Mouse (Mus musculus) left cerebral cortex, adult 8-10 months (tissue): ENCODE data around the gene Paqr6. TPM values are rescaled to one million over a fixed set of nuclear protein-coding genes. Genes with fewer than 3 reads are reported as not detected.
A peak's percentile ranks its signal among the peaks of the same experiment; 100 is the strongest.

Experiments
- DNase-seq, 2 experiments: peaks; one replicate each; pipeline ENCODE4 v3.0.0; 2022; ENCODE audit warnings: low spot score in 2 of 2
- total RNA-seq, 4 experiments: library from RNA; stranded (reverse); gene quantifications; 2 replicates each; pipeline ENCODE4 v1.2.4; 2022

Gene Paqr6
- 10 to 100 TPM; 14.4 to 16.7 (median 14.8) TPM for total RNA-seq

- peak in 1 of 2 experiments; percentile 48 for DNase-seq
Observed at GRCm38 (mm10) chr3:88364337-88364736, at the start of gene Paqr6. Gene Paqr6 (plus strand): TSS chr3:88364584.

GRCm38 (mm10) chr3:88324951-88325405 is 39.4 kb upstream of the Paqr6 start, which contains the start of gene Glmp:
Gene Glmp (plus strand): TSS chr3:88325023.
- DNase-seq, result peak; percentile 20 to 40

- no peak for DNase-seq
Observed at GRCm38 (mm10) chr3:88328956-88329355, 35.4 kb upstream of the Paqr6 start.

- no peak for DNase-seq
Observed at GRCm38 (mm10) chr3:88331282-88331681, 33.1 kb upstream of the Paqr6 start.

- no peak for DNase-seq
Observed at GRCm38 (mm10) chr3:88334029-88334658, 30.2 kb upstream of the Paqr6 start.

GRCm38 (mm10) chr3:88334902-88335435 is 29.4 kb upstream of the Paqr6 start:
- no peak for DNase-seq

- no peak for DNase-seq
Observed at GRCm38 (mm10) chr3:88335436-88336053, 28.8 kb upstream of the Paqr6 start.

- DNase-seq, result peak; percentile 93 to 94
Observed at GRCm38 (mm10) chr3:88336058-88337013, 28.0 kb upstream of the Paqr6 start, which contains the start of the genes Tmem79 and Smg5. Gene Tmem79 (minus strand): TSS chr3:88336148. Gene Smg5 (plus strand): TSS chr3:88336260.

GRCm38 (mm10) chr3:88337367-88338020 is 26.9 kb upstream of the Paqr6 start:
- peak in 1 of 2 experiments; percentile 30 for DNase-seq

- no peak for DNase-seq
Observed at GRCm38 (mm10) chr3:88338316-88338715, 26.1 kb upstream of the Paqr6 start.

GRCm38 (mm10) chr3:88339006-88339405 is 25.4 kb upstream of the Paqr6 start:
- DNase-seq, result no peak

GRCm38 (mm10) chr3:88350732-88351131 is 13.7 kb upstream of the Paqr6 start:
- no peak for DNase-seq

GRCm38 (mm10) chr3:88352907-88353306 is 11.5 kb upstream of the Paqr6 start:
- no peak for DNase-seq

- DNase-seq, result no peak
Observed at GRCm38 (mm10) chr3:88354396-88355165, 9.8 kb upstream of the Paqr6 start.

- no peak for DNase-seq
Observed at GRCm38 (mm10) chr3:88359584-88359983, 4.8 kb upstream of the Paqr6 start.

GRCm38 (mm10) chr3:88359989-88360388 is 4.4 kb upstream of the Paqr6 start:
- DNase-seq, result no peak

- DNase-seq, result no peak
Observed at GRCm38 (mm10) chr3:88361096-88361495, 3.3 kb upstream of the Paqr6 start.

- DNase-seq, result peak in 1 of 2 experiments; percentile 36
Observed at GRCm38 (mm10) chr3:88361612-88362313, 2.6 kb upstream of the Paqr6 start.

- DNase-seq, result peak in 1 of 2 experiments; percentile 74
Observed at GRCm38 (mm10) chr3:88363700-88364099, 684 bp upstream of the Paqr6 start.
